Mouse (Mus musculus) heart, postnatal 10 days (tissue): ENCODE data around the gene Kazald1. TPM values are rescaled to one million over a fixed set of nuclear protein-coding genes. Genes with fewer than 3 reads are reported as not detected.

Source experiments
- DNase-seq, 2 experiments: peaks; one replicate each; pipeline ENCODE4 v3.0.0; 2021
- intact Hi-C: fragments of 180-260 bp; cut with DNase I; formaldehyde crosslinking; loops from one replicate; pipeline ENCODE4 v1.15.1; 2025
- total RNA-seq, 2 experiments: library from RNA; stranded (reverse); gene quantifications; 2 replicates each; pipeline ENCODE4 v1.2.3; 2021

Kazald1 gene
- total RNA-seq, 2 experiments from 2014 or later: 7.4 to 9.1 TPM

- intact Hi-C loops: no loop called here
- DNase-seq: peak; percentile 69 to 78
Measured at GRCm38 (mm10) chr19:45076586-45077510, 1.8 kb downstream of the Kazald1 start.

GRCm38 (mm10) chr19:45077742-45078645 is 3.0 kb downstream of the Kazald1 start:
- peak in 1 of 2 experiments; percentile 38 for DNase-seq
- intact Hi-C loops: loop anchor here (2.0 kb wide), 1 partner anchor 83 kb away; no protein-coding TSS in a partner anchor

GRCm38 (mm10) chr19:45078971-45079764 is 4.1 kb downstream of the Kazald1 start:
- peak; percentile 41 to 57 for DNase-seq
- intact Hi-C loops: loop anchor here (2.0 kb wide), 1 partner anchor 82 kb away; no protein-coding TSS in a partner anchor

GRCm38 (mm10) chr19:45079769-45080515 is 4.9 kb downstream of the Kazald1 start:
- intact Hi-C loops: loop anchor here (2.0 kb wide), 2 partner anchors 23 to 81 kb away; no protein-coding TSS in a partner anchor
- DNase-seq: peak; percentile 82 to 86

GRCm38 (mm10) chr19:45080711-45081110 is 5.7 kb downstream of the Kazald1 start:
- intact Hi-C loops: loop anchor here (2.0 kb wide), 1 partner anchor 24 kb away; no protein-coding TSS in a partner anchor
- no peak for DNase-seq

GRCm38 (mm10) chr19:45081279-45081678 is 6.2 kb downstream of the Kazald1 start:
- DNase-seq: peak; percentile 72 to 87
- intact Hi-C loops: loop anchor here (2.0 kb wide), 1 partner anchor 24 kb away; no protein-coding TSS in a partner anchor

- intact Hi-C loops: loop anchor here (2.0 kb wide), 1 partner anchor 25 kb away; no protein-coding TSS in a partner anchor
- DNase-seq: peak; percentile 53 to 72
Measured at GRCm38 (mm10) chr19:45081841-45082550, 7.0 kb downstream of the Kazald1 start.

- peak; percentile 54 to 76 for DNase-seq
- intact Hi-C loops: no loop called here
Measured at GRCm38 (mm10) chr19:45097868-45098267, 22.8 kb downstream of the Kazald1 start.

GRCm38 (mm10) chr19:45100486-45101270 is 25.6 kb downstream of the Kazald1 start:
- no peak for DNase-seq
- intact Hi-C loops: no loop called here

GRCm38 (mm10) chr19:45105591-45105990 is 30.6 kb downstream of the Kazald1 start:
- DNase-seq: no peak
- intact Hi-C loops: no loop called here

- intact Hi-C loops: no loop called here
- DNase-seq: no peak
Measured at GRCm38 (mm10) chr19:45106689-45107088, 31.6 kb downstream of the Kazald1 start.

GRCm38 (mm10) chr19:45110681-45111080 is 35.6 kb downstream of the Kazald1 start:
- DNase-seq: no peak
- intact Hi-C loops: no loop called here

- intact Hi-C loops: no loop called here
- DNase-seq: no peak
Measured at GRCm38 (mm10) chr19:45112444-45112843, 37.4 kb downstream of the Kazald1 start.

- intact Hi-C loops: no loop called here
- no peak for DNase-seq
Measured at GRCm38 (mm10) chr19:45113791-45114460, 38.9 kb downstream of the Kazald1 start.

- DNase-seq: no peak
- intact Hi-C loops: no loop called here
Measured at GRCm38 (mm10) chr19:45114772-45115171, 39.7 kb downstream of the Kazald1 start.

- intact Hi-C loops: loop anchor here (1.0 kb wide), 1 partner anchor 45 kb away; no protein-coding TSS in a partner anchor
Measured at GRCm38 (mm10) chr19:45116798-45117197, 41.8 kb downstream of the Kazald1 start.

More at GRCm38 (mm10) chr19:45116798-45117197, 41.8 kb downstream of the Kazald1 start:
- DNase-seq: peak; percentile 57 to 65
